Mouse (Mus musculus): ENCODE measurements around the gene Rbpj.

GRCm38 (mm10) chr5:53507371-53507770, 41.4 kb downstream of the Rbpj start:
- TF ChIP-seq EP300 (optimal IDR thresholded peaks at IDR 0.05) = no peak
- no peak for TF ChIP-seq CTCF (IDR thresholded peaks at IDR 0.05; ENCODE audit: low read depth)

Measured in stomach, postnatal 0 days (tissue).